Mouse (Mus musculus) embryonic fibroblast, embryonic 13.5 days (primary cell): ENCODE measurements at regions not wholly inside any gene's neighbourhood (a gene's known extent, or its start where the extent isn't known, plus 50 kb on each side); places are given as distances from the start of the nearest gene placed in this dataset.

Source experiments
- CTCF ChIP-seq: IDR thresholded peaks from 2 replicates; pipeline ENCODE4 v1.5.1; 2011; ENCODE audit warnings: mild to moderate bottlenecking, control low read depth, low read length, moderate library complexity, borderline replicate concordance; ENCODE audit not compliant: insufficient read depth
- POLR2A ChIP-seq: IDR thresholded peaks from 2 replicates; pipeline ENCODE4 v1.6.1; 2011; ENCODE audit warnings: low read depth, mild to moderate bottlenecking, control low read depth, low read length, moderate library complexity

GRCm38 (mm10) chr5:111993221-111993620 lies 259.1 kb downstream of the Cryba4 start:
- no peak for TF ChIP-seq CTCF
- TF ChIP-seq POLR2A: no peak
